Mouse (Mus musculus): ENCODE measurements around the gene Mapkap1.

GRCm38 (mm10) chr2:34553580-34554231 is 147.1 kb downstream of the Mapkap1 start:
- TF ChIP-seq POLR2A (IDR thresholded peaks at IDR 0.05; ENCODE audit: insufficient read length, low read depth) (no peak), MAX (IDR thresholded peaks at IDR 0.05; ENCODE audit: low read depth) (no peak)
